Mouse (Mus musculus): ENCODE data around the gene Cenph.
A peak's percentile ranks its signal among the peaks of the same experiment; 100 is the strongest.
"Not testable (repeated sequence)": the region's sequence is repeated elsewhere in the genome, so short reads cannot be mapped to it uniquely, and the experiment has no call there.

Gene Cenph

DNA sequence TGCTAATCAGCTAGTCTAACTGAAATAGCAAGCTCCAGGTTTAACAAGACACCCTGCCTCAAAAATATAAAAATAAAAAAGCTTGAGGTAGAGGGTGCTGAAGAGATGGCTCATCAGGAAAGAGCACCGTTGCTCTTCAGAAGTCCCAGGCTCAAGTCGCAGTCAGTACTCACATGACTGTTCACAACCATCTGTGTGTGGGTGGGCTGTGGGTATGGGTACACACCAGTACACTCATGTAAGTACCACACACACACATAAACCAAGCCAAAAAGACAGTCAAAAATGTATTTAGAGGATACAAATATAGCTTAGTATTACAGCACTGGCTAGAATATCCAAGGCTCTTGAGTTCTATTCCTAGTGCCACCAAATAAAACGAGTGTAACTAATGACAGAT is 29.6 kb downstream of the Cenph start:
- DNase-seq (ENCODE audit: low read depth, low spot score): no peak

DNA sequence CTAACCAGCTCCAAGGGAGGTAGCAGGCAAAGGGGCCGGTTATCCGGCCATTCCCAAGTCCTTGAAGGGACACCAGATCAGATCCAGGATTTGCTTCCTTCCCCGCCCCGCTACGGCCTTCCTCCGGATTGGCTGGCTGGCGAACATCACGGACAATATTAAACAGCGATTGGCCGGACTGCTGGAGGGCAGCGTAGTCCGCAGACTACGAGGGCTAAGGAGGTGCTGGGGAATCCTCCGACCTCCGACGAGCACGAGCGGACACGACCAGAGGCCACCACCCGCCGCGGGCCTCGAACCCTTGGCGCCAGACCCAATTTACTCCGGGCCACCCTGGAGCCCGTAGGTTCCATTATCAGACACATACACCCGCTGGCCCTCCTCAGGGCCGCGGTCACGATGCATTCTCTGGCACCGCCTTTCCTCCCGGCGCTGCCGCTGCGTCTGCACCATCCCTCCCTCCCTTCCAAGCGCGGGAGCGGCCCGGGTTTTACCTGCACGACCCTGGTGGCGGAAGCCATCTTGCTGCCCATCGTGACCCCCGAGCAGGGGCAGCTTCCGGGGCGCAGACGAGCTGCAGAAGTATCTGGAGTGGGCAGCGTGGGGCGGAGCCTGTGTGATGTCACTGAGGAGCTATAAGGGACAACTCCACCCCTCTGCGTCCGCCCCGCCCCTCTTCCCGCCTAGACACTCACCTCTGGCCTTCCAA is 31.5 kb downstream of the Cenph start, which contains the start of gene Mrps36:
Gene Mrps36 (minus strand): TSS at position 624 of the 709 bp plus-strand sequence.
- DNase-seq (ENCODE audit: low read depth, low spot score): peak; percentile 91

DNA sequence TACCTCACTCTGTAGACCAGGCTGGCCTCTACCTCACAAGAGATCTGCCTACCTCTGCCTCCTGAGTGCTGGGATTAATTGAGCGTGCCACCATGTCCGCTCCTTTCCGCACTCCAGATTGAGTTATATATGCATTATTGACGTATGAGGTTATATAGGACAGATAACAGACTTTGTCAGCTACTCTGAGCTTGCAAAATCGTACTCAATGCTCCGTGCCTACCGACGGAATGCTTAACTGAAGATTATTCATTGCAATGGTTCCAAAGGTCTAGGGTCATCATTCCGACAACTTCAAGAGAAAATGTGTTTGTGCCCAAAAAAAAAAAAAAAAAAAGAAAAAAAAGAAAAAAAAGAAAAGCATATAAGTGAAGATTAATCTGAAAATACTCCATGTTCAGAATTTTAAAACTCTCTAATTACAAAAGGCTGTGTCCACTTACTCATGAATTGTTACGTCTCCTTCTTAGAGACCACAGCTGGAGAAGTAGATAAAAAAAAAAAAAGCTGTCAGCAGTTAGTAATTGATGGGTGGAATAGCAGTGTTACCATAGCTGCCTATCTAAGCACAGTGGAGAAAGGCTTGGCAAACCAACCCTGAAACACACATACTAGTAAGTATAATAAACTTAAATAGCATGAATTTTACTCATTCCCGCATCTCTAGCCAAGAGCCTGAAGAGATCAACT is 32.2 kb downstream of the Cenph start:
- DNase-seq (ENCODE audit: low read depth, low spot score): no peak

DNA sequence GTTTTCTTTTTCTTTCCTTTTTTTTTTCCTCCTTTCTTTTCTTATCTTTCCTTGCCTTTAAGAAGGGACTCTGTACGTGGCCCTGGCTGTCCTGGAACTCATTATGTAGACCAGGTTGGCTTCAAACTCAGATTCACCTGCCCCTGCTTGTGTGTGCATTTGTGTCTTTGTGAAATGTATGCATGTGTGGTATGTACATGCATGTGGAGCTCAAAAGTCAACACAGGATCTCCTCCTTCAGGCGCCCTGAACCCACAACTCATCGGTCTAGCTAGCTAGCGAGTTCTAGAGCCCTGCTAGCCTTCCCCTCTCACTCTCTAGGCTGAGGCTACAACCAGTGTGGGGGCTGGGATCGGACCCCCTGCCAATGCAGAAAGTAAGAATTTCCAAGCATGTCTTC is 32.9 kb downstream of the Cenph start:
- no peak for DNase-seq (ENCODE audit: low read depth, low spot score)

DNA sequence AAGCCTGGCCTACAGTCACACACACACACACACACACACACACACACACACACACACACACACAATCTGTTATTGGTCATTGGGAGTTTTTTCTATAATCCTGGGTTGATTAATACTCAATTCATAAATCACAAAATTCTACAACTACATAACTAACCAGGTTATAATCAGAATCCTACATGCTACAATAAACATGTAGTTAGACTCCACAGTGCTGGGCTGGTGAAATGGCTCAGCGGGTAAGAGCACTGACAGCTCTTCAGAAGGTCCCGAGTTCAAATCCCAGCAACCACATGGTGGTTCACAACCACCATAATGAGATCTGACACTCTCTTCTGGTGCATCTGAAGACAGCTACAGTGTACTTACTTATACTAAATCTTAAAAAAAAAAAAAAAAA is 42.9 kb downstream of the Cenph start:
- DNase-seq (ENCODE audit: low read depth, low spot score): no peak

DNA sequence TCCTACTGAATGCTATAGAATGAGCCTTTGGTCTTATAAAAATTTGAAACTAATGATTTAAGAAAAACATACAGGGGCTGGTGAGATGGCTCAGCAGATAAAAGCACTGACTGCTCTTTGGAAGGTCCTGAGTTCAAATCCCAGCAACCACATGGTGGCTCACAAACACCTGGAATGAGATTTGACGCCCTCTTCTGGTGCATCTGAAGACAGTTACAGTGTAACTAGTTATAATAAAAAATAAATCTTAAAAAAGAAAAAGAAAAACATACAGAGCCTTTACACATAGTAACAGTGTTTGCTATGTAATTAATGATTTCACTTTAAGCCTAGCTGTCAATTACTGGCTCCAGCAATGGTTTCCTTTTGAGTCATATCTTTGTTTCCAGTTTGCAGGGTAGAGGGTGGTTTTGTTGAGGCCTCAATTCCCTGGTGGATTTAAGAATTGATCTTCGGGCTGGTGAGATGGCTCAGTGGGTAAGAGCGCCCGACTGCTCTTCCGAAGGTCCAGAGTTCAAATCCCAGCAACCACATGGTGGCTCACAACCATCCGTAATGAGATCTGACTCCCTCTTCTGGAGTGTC is 44.1 kb downstream of the Cenph start:
- DNase-seq (ENCODE audit: low read depth, low spot score): not testable (repeated sequence)

DNA sequence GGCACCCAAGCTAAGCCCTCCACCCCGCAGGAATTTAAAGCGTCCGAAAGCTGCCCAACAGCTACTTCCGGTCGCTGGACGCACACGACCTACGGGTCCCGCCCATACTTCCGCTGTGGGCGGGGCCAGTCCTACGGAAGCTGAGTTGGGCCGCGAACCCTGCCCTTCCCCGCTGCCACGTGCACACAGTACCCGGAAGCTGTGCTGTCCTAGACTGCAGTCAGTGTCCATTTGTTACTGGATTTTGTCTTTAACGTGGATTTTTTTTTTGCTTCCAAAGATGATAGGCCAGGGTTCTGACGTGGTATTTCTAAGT is 44.9 kb downstream of the Cenph start, which contains the start of gene Cdk7:
Gene Cdk7 (minus strand): TSS at position 79 of the 316 bp plus-strand sequence.
- DNase-seq (ENCODE audit: low read depth, low spot score): peak; percentile 91

DNA sequence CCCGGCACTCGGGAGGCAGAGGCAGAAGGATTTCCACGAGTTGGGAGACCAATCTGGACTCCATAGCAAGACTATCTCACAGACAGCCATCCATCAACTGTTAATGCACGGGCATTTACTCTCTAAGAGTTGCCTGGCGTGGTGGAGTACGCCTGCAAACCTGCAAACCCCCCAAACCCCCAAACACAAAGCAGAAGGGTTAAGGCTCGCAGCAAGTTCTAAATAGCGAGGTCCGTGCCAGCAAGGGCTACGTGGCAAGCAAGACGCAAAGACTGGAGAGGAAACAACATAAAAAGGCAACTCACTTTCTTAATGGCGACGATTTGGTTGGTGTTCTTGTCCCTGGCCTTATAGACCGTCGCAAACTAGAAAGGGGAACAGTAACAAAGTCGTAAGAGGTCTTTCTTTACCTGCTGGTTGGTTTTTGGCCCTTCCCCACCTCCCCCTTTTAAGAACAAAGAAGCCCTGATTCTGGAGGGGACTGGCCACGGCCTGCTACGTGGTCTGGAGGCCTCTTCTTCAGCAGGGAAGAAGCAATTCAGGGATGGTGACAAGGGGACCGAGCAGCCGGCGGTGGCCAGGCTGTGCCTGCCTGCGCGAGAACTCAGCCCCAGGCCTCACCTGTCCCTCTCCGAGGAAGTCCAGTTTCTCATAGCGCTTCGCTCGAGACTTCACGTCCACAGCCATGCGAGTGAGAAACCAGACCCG is 45.4 kb downstream of the Cenph start:
- DNase-seq (ENCODE audit: low read depth, low spot score): no peak

DNA sequence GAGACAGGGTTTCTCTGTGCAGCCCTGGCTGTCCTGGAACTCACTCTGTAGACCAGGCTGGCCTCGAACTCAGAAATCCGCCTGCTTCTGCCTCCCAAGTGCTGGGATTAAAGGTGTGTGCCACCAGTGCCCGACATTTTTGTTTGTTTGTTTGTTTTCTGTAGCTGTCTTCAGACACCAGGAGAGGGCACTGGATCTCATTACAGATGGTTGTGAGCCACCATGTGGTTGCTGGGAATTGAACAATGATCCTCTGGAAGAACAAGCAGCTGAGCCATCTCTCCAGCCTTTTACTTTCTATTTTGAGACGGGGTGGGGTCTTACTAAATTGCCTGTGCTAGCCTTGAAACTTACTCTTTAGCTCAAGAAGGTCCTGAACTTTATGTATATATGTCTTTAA is 47.2 kb downstream of the Cenph start:
- not testable (repeated sequence) for DNase-seq (ENCODE audit: low read depth, low spot score)

DNA sequence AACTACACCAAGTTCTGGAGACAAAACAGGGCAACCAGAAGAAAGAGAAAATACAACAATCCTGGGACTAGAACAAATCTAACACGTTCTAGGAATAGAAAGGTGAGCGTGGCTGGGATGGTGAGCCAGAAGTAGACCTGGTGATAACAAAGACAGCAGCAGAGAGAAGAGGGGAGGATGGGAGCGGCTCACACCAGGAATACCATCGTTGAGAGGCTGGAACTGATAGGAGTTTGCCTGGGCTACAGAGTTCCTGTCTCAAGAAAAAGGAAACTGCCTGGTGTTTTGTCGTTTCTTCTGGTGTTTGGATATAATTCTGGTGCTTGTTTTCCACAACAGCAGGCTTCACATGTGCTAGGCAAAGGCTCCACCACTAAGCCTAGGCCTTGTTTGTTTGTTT is 47.6 kb downstream of the Cenph start:
- DNase-seq (ENCODE audit: low read depth, low spot score): no peak

DNA sequence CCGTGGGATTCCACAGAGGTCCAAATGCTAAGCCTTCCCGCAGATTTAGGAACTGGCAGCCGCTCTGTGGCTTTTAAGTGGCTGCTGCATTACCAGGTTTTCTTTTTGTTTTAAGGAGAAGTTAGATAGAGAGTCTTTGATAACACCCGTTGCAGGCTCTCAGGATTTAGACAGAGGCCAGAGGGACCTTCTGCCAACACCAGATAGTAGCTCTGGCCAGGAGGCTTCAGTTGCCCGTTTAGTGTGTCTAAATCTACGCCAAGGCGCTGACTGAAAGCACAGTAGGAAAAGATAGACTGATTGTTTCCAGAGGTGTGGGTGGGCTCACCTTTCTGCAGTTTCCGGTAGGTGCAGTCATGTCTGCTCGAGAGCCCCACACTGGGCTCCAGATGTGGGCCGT is 50.5 kb downstream of the Cenph start:
- DNase-seq (ENCODE audit: low read depth, low spot score): no peak

DNA sequence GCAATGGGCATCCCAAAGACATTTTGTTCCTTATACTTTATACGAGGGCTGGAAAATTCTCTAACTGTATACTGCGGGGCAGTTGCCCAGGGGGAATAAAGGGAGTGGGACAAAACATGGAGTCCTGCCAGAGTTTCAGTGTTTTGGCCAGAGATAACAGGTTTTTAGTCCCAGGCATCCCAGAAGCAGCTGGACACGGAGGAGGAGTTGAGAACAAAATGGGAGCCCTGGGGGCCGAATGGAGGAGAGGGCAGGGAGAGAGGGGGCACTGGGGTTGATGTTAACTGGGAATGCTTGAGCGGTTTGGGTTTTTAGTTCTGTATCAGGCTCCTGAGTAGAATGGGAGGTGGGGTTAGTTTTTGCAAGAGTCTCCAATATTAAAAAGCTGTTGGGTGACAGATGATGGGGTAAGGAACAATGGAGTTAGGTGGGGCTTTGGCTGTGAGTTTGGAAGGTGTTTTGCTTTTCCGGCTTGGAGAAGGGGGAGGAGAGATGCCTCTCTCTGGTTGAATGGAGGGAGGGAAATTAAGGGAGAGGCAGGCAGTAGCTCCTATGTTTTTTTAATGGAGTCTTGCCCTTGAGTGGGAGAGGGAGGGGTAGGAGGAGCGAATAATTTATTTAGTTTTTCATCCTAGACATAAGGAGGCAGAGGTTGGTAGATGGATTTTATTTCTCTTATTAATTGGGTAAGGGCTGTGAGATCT is 51.5 kb downstream of the Cenph start:
- DNase-seq (ENCODE audit: low read depth, low spot score): no peak

DNA sequence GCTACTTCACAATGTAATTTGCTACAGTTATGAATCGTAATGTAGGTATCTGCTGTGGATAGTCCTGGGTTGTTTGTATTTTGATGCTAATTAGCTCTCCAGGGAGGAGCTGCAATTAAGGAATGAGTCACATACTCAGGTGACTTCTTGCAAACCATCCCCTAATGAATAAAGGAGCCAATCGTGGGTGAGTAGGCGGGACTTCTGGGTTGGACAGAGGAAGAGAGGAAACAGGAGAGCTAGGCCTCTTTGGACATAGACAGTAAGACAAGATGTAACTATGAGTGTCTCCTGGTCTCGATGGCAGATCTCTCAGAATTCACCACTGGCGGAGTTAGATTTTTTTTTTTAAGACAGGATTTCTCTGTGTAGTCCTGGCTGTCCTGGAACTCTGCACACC is 54.0 kb downstream of the Cenph start:
- DNase-seq (ENCODE audit: low read depth, low spot score): no peak

DNA sequence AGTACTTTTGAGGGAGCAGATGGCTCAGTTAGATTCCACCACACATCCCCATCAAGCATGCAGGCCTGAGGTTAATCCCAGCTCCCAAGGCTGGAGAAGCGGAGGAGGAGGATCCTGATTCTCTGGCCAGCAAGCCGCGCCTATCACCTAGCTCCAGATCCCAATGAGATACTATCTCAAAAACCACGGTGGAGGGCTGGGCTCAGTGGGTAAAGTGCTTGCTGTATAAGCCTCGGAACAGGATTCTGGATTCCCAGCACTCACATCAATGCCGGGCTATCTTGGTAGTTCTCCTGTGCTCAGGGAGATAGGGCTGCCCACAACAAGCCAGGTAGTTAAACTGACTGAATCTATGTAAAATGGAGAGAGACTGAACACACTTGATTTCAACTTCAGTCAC is 60.2 kb downstream of the Cenph start:
- DNase-seq (ENCODE audit: low read depth, low spot score): no peak
